Comparison of ENCODE assay signal across 19 mouse cellular contexts in genomic region chr4:149215982-149216381, GRCm38 (mm10). TPM values are rescaled to one million over a fixed set of nuclear protein-coding genes. Genes with fewer than 3 reads are reported as not detected.
A peak's percentile ranks its signal among the peaks of the same experiment; 100 is the strongest.
DNase-seq lines count a peak whose midpoint lies in the region; ATAC-seq lines count a peak whose summit lies in the region.
"Had no signal": no experiment of that assay in that cellular context is flagged by ENCODE, and none has a peak within 500 bp of the region (broad histone marks: within the 10 kb centered on the region; RNA-seq: fewer than 3 reads in every experiment).

No protein-coding gene starts in this region.

- no peak for DNase-seq in forebrain, embryonic 14.5 days (ENCODE audit: low spot score)
- peak; percentile 31 for DNase-seq in thymus, postnatal 14 days
- DNase-seq in retina, embryonic 14.5 days (ENCODE audit: low spot score), result no peak
- DNase-seq: B cell, adult 2 months; cerebellum, adult 9-11 months; gastrocnemius, postnatal 25 days; kidney, adult 18-20 months; kidney, postnatal 10 days; lung, postnatal 36 days; retina, postnatal 1 day had no signal

- H3K4me2 ChIP-seq in forebrain, embryonic 12.5 days, result no peak overlapping the region
- H3K4me2 ChIP-seq in forebrain, embryonic 14.5 days (ENCODE audit: low read length), result no peak overlapping the region
- H3K4me2 ChIP-seq: hindbrain, embryonic 13.5 days; limb, embryonic 12.5 days; midbrain, embryonic 11.5 days; neural tube, embryonic 15.5 days had no signal

- H3K27me3 ChIP-seq in forebrain, embryonic 12.5 days, result no peaks in the 10 kb centered on the region
- H3K27me3 ChIP-seq in forebrain, embryonic 14.5 days (replicated peaks; ENCODE audit: control insufficient read depth, insufficient read depth, low read length), result no peaks in the 10 kb centered on the region
- H3K27me3 ChIP-seq: hindbrain, embryonic 13.5 days; limb, embryonic 12.5 days; neural tube, embryonic 15.5 days had no signal

- H3K27ac ChIP-seq in forebrain, embryonic 12.5 days, result 0 out of 2 replicates have a peak overlapping the region, but pooled peaks have one; percentile 31
- no peak overlapping the region for H3K27ac ChIP-seq in forebrain, embryonic 14.5 days (ENCODE audit: low read depth, low read length)
- H3K27ac ChIP-seq: hindbrain, embryonic 13.5 days; limb, embryonic 12.5 days; neural tube, embryonic 15.5 days had no signal

- H3K4me3 ChIP-seq in forebrain, embryonic 12.5 days (replicated peaks), result no peak overlapping the region
- no peak overlapping the region for H3K4me3 ChIP-seq in forebrain, embryonic 14.5 days (ENCODE audit: low read depth, low read length)
- H3K4me3 ChIP-seq: hindbrain, embryonic 13.5 days; limb, embryonic 12.5 days; neural tube, embryonic 15.5 days had no signal

- no peak overlapping the region for H3K9ac ChIP-seq in forebrain, embryonic 12.5 days
- H3K9ac ChIP-seq in forebrain, embryonic 14.5 days (ENCODE audit: low read length), result no peak overlapping the region
- H3K9ac ChIP-seq: hindbrain, embryonic 13.5 days; limb, embryonic 12.5 days; neural tube, embryonic 15.5 days had no signal

- no peaks in the 10 kb centered on the region for H3K9me3 ChIP-seq in forebrain, embryonic 12.5 days
- H3K9me3 ChIP-seq in forebrain, embryonic 14.5 days (replicated peaks; ENCODE audit: control insufficient read depth, low read length), result no peaks in the 10 kb centered on the region
- H3K9me3 ChIP-seq: G1E; hindbrain, embryonic 13.5 days; neural tube, embryonic 15.5 days had no signal

- ATAC-seq in forebrain, embryonic 12.5 days (ENCODE audit: low FRiP score), result no peak
- ATAC-seq in forebrain, embryonic 14.5 days, result no peak
- ATAC-seq in activated CD4-positive, CD25-positive, alpha-beta regulatory T cell, adult 4 months, result peak; percentile 52
- ATAC-seq in inflammation-experienced regulatory T-cells, adult 6 months, result peak; percentile 61
- no peak for ATAC-seq in megakaryocyte-erythroid progenitor cell, adult 5-6 weeks (replicated peaks; ENCODE audit: low FRiP score, low TSS enrichment, poor library complexity, severe bottlenecking)

- peaks cover 18% of the 10 kb centered on the region for H3K4me1 ChIP-seq in forebrain, embryonic 12.5 days
- peaks cover 16% of the 10 kb centered on the region for H3K4me1 ChIP-seq in forebrain, embryonic 14.5 days (ENCODE audit: control insufficient read depth, insufficient read depth, low read length)
- H3K4me1 ChIP-seq: limb, embryonic 12.5 days had no signal

- 86% methylated on average over 9 of the region's 9 CpGs for WGBS in forebrain, embryonic 12.5 days
- 89% methylated on average over 9 of the region's 9 CpGs for WGBS in forebrain, embryonic 14.5 days

- peaks cover 83% of the 10 kb centered on the region for H3K36me3 ChIP-seq in forebrain, embryonic 12.5 days (replicated peaks)
- peaks cover 87% of the 10 kb centered on the region for H3K36me3 ChIP-seq in forebrain, embryonic 14.5 days (ENCODE audit: control insufficient read depth, insufficient read depth, low read length)

RNA-seq across cellular contexts. Expression of gene Pgd, which starts 49.4 kb away (rescaled TPM):
- polyA plus RNA-seq in forebrain, embryonic 12.5 days (2016; fragmentation: Nextera tagmentation; extraction: Ambion mirVana), result 110 and 118 TPM in 2 replicates
- polyA plus RNA-seq in forebrain, embryonic 14.5 days (2014; fragmentation: Nextera tagmentation; extraction: Ambion mirVana), result 46.7 and 48.1 TPM in 2 replicates
- 10 to 100 TPM; 44.0 to 74.8 TPM for polyA plus RNA-seq in activated CD4-positive, CD25-positive, alpha-beta regulatory T cell, adult 4 months (2017; shearing (Covaris generic))
- 10 to 100 TPM; 37.7 to 56.0 (median 53.5) TPM for polyA plus RNA-seq in inflammation-experienced regulatory T-cells, adult 6 months (2017; shearing (Covaris generic))
- total RNA-seq in megakaryocyte-erythroid progenitor cell, adult 5-6 weeks (2014; fragmentation: Nextera tagmentation), result 59.1 and 67.1 TPM in 2 replicates
- total RNA-seq in megakaryocyte-erythroid progenitor cell, adult 5-6 weeks (2017), result 35.3 and 42.4 TPM in 2 replicates

Comparison
In these comparisons a context has a peak if more than half of its experiments do, and no peak if none do; other contexts are left out.
1. ATAC-seq: peak in activated CD4-positive, CD25-positive, alpha-beta regulatory T cell, adult 4 months (single experiment) and inflammation-experienced regulatory T-cells, adult 6 months (single experiment); none in forebrain, embryonic 12.5 days (single experiment), forebrain, embryonic 14.5 days (single experiment) and megakaryocyte-erythroid progenitor cell, adult 5-6 weeks (single experiment).